ENCODE assay signal across 23 mouse cellular contexts in the genomic region with DNA sequence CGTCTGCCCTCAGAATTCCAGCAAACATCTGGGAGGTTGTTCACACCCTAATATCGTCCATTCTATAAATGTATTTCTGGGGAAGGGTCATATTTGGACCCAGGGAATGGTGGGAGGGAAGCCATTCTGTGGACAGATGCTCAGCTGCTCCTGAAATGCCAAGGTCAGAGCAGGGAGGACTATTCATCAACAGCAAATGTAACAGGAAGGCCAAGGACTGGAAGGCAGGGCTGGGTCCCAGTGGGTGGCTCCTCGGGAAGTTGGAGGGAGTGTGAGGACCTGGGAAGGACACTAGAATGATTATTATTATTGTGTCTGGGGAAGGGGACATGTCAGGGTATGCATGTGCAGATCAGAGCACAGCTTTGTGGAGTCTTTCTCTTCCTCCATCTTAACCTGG. TPM values are rescaled to one million over a fixed set of nuclear protein-coding genes. Genes with fewer than 3 reads are reported as not detected.
"Had no signal": no experiment of that assay in that cellular context is flagged by ENCODE, and none has a peak within 500 bp of the region (broad histone marks: within the 10 kb centered on the region; RNA-seq: fewer than 3 reads in every experiment).

No protein-coding gene starts in this region.

- H3K4me1 ChIP-seq: hindbrain, embryonic 12.5 days; liver, embryonic 12.5 days had no signal

- DNase-seq: gastrocnemius, adult 2 months; gastrocnemius, postnatal 10 days; gastrocnemius, postnatal 25 days; heart, postnatal 10 days; heart, postnatal 4 days; kidney, adult 18-20 months; kidney, adult 8-10 months; kidney, postnatal 10 days; kidney, postnatal 25 days; kidney, postnatal 4 days; left cerebral cortex, postnatal 4 days had no signal

- H3K27me3 ChIP-seq: hindbrain, embryonic 12.5 days; intestine, embryonic 15.5 days; limb, embryonic 13.5 days; limb, embryonic 15.5 days; liver, embryonic 12.5 days had no signal

- H3K36me3 ChIP-seq: heart, embryonic 10.5 days; heart, embryonic 12.5 days; hindbrain, embryonic 10.5 days; hindbrain, embryonic 12.5 days; intestine, embryonic 15.5 days; limb, embryonic 13.5 days; limb, embryonic 15.5 days; liver, embryonic 12.5 days had no signal

- H3K4me3 ChIP-seq: gastrocnemius, adult 2 months; heart, embryonic 10.5 days; heart, embryonic 12.5 days; hindbrain, embryonic 10.5 days; hindbrain, embryonic 12.5 days; intestine, embryonic 15.5 days; layer of hippocampus, adult 2 months; limb, embryonic 13.5 days; limb, embryonic 15.5 days; liver, embryonic 12.5 days had no signal

- H3K9ac ChIP-seq: heart, embryonic 12.5 days; hindbrain, embryonic 12.5 days; hindbrain, embryonic 14.5 days; intestine, embryonic 15.5 days; limb, embryonic 13.5 days; limb, embryonic 15.5 days; liver, embryonic 12.5 days; liver, embryonic 14.5 days had no signal

- H3K27ac ChIP-seq: gastrocnemius, adult 2 months; heart, embryonic 10.5 days; hindbrain, embryonic 10.5 days; hindbrain, embryonic 12.5 days; hindbrain, embryonic 14.5 days; limb, embryonic 13.5 days; limb, embryonic 15.5 days; liver, embryonic 12.5 days; liver, embryonic 14.5 days had no signal

RNA-seq across cellular contexts. Expression of gene Cyp26b1, which starts 55.0 kb away (rescaled TPM):
- total RNA-seq: granulocyte monocyte progenitor cell, adult 5-6 weeks had no signal
